In genomic region chr5:93044584-93045370, GRCm38 (mm10) we compare ENCODE assay signal across 8 mouse cellular contexts. TPM values are rescaled to one million over a fixed set of nuclear protein-coding genes. Genes with fewer than 3 reads are reported as not detected.
DNase-seq lines count a peak whose midpoint lies in the region; ATAC-seq and TF ChIP-seq lines count a peak whose summit lies in the region.

TSS of gene Sowahb (minus strand) at chr5:93045022.

- no peak for ATAC-seq in erythroblast, adult 5-6 weeks (replicated peaks; ENCODE audit: low FRiP score, poor library complexity, severe bottlenecking)
- peak; percentile 77 for ATAC-seq in forebrain, postnatal 0 days
- peak; percentile 90 for ATAC-seq in liver, embryonic 16.5 days (ENCODE audit: low read depth)
- peak; percentile 59 for ATAC-seq in neural tube, embryonic 12.5 days (ENCODE audit: low FRiP score, low read depth)
- ATAC-seq in monocyte, adult 5-6 weeks (replicated peaks; ENCODE audit: insufficient number of reproducible peaks, low FRiP score, low TSS enrichment, poor library complexity, severe bottlenecking), result no peak

- peaks cover 51% of the 10 kb centered on the region for H3K27me3 ChIP-seq in erythroblast, embryonic 14.5 days (ENCODE audit: control insufficient read depth)
- peaks cover 31% of the 10 kb centered on the region for H3K27me3 ChIP-seq in forebrain, postnatal 0 days (ENCODE audit: insufficient read depth, low read length)
- H3K27me3 ChIP-seq in liver, embryonic 16.5 days (ENCODE audit: control insufficient read depth, insufficient read depth, low read depth, low read length), result peaks cover 37% of the 10 kb centered on the region
- H3K27me3 ChIP-seq in neural tube, embryonic 12.5 days (replicated peaks), result peaks cover 79% of the 10 kb centered on the region

- under 1% methylated on average over 68 of the region's 68 CpGs for WGBS in forebrain, postnatal 0 days
- 1% methylated on average over 65 of the region's 68 CpGs for WGBS in liver, embryonic 16.5 days (ENCODE audit: insufficient replicate concordance)
- WGBS in neural tube, embryonic 12.5 days, result under 1% methylated on average over 68 of the region's 68 CpGs

- peak within 1 kb of the TSS; percentile 94 for H3K4me2 ChIP-seq in forebrain, postnatal 0 days (ENCODE audit: low read depth)
- peak within 1 kb of the TSS; percentile 53 for H3K4me2 ChIP-seq in liver, embryonic 16.5 days (ENCODE audit: low read depth, low read length)
- H3K4me2 ChIP-seq in neural tube, embryonic 12.5 days (replicated peaks), result peak within 1 kb of the TSS; percentile 96

- no peaks in the 10 kb centered on the region for H3K36me3 ChIP-seq in erythroblast, embryonic 14.5 days (ENCODE audit: control insufficient read depth)
- H3K36me3 ChIP-seq in forebrain, postnatal 0 days (ENCODE audit: insufficient read depth), result no peaks in the 10 kb centered on the region
- no peaks in the 10 kb centered on the region for H3K36me3 ChIP-seq in liver, embryonic 16.5 days (ENCODE audit: control insufficient read depth, insufficient read depth)
- H3K36me3 ChIP-seq in neural tube, embryonic 12.5 days, result no peaks in the 10 kb centered on the region

- peak; percentile 88 to 94 for DNase-seq in cerebellum, adult 18-20 months
- DNase-seq in forebrain, postnatal 0 days, result peak; percentile 39
- peak; percentile 91 for DNase-seq in kidney, adult 9 months

- H3K9me3 ChIP-seq in erythroblast, embryonic 14.5 days (ENCODE audit: control insufficient read depth, low read length), result no peaks in the 10 kb centered on the region; the same call in 1 of the 2 replicates
- H3K9me3 ChIP-seq in forebrain, postnatal 0 days (ENCODE audit: low read length), result no peaks in the 10 kb centered on the region
- H3K9me3 ChIP-seq in liver, embryonic 16.5 days (replicated peaks; ENCODE audit: control insufficient read depth, low read length), result no peaks in the 10 kb centered on the region
- H3K9me3 ChIP-seq in neural tube, embryonic 12.5 days, result no peaks in the 10 kb centered on the region

- TF ChIP-seq CTCF in forebrain, postnatal 0 days (IDR thresholded peaks at IDR 0.05; ENCODE audit: low read depth), result no peak

- no peaks in the 10 kb centered on the region for H3K4me1 ChIP-seq in erythroblast, embryonic 14.5 days (ENCODE audit: control insufficient read depth)
- H3K4me1 ChIP-seq in forebrain, postnatal 0 days (ENCODE audit: insufficient read depth), result peaks cover 13% of the 10 kb centered on the region
- H3K4me1 ChIP-seq in liver, embryonic 16.5 days (ENCODE audit: control insufficient read depth, low read depth, low read length), result no peaks in the 10 kb centered on the region; the same call in none of the 2 replicates
- H3K4me1 ChIP-seq in neural tube, embryonic 12.5 days, result peaks cover 19% of the 10 kb centered on the region

- no peak within 1 kb of the TSS for H3K27ac ChIP-seq in forebrain, postnatal 0 days (ENCODE audit: low read depth, low read length)
- H3K27ac ChIP-seq in liver, embryonic 16.5 days (ENCODE audit: low read length), result peak within 1 kb of the TSS; percentile 24; the same call in 1 of the 2 replicates
- H3K27ac ChIP-seq in neural tube, embryonic 12.5 days, result no peak within 1 kb of the TSS

- peak within 1 kb of the TSS; percentile 33 for H3K9ac ChIP-seq in forebrain, postnatal 0 days
- peak within 1 kb of the TSS; percentile 44 for H3K9ac ChIP-seq in liver, embryonic 16.5 days (ENCODE audit: low read depth, low read length)
- peak within 1 kb of the TSS; percentile 35; the same call in 1 of the 2 replicates for H3K9ac ChIP-seq in neural tube, embryonic 12.5 days

- peak within 1 kb of the TSS; percentile 52 for H3K4me3 ChIP-seq in erythroblast, embryonic 14.5 days (replicated peaks)
- H3K4me3 ChIP-seq in forebrain, postnatal 0 days (ENCODE audit: low read depth, low read length), result peak within 1 kb of the TSS; percentile 49
- peak within 1 kb of the TSS; percentile 60 for H3K4me3 ChIP-seq in liver, embryonic 16.5 days (ENCODE audit: low read depth, low read length)
- H3K4me3 ChIP-seq in neural tube, embryonic 12.5 days, result peak within 1 kb of the TSS; percentile 48

RNA-seq across cellular contexts. Expression of gene Sowahb, which starts in this region (rescaled TPM):
- polyA plus RNA-seq in erythroblast, embryonic 14.5 days (2012), result 0.01 TPM in 1 of 2 replicates, not detected in the other
- total RNA-seq in erythroblast, adult 5-6 weeks (2015; ENCODE audit: low replicate concordance), result not detected in 2 replicates
- total RNA-seq in erythroblast, adult 5-6 weeks (2017; ENCODE audit: low replicate concordance), result not detected in 2 replicates
- total RNA-seq in forebrain, postnatal 0 days (2014; rRNA removed), result 0.10 and 0.46 TPM in 2 replicates
- polyA plus RNA-seq in forebrain, postnatal 0 days (2015; fragmentation: Nextera tagmentation; extraction: Ambion mirVana), result 0.10 and 0.12 TPM in 2 replicates
- 1.1 and 1.4 TPM in 2 replicates for polyA plus RNA-seq in liver, embryonic 16.5 days (2015; fragmentation: Nextera tagmentation; extraction: Ambion mirVana)
- polyA plus RNA-seq in neural tube, embryonic 12.5 days (2016; fragmentation: Nextera tagmentation; extraction: Ambion mirVana), result 0.10 TPM in 1 of 2 replicates, not detected in the other
- not detected in 3 replicates for total RNA-seq in monocyte, adult 5-6 weeks (2017)

Comparison
In these comparisons a context has a peak if more than half of its experiments do, and no peak if none do; other contexts are left out.
1. Peak in DNase-seq, ATAC-seq, H3K4me3 ChIP-seq, H3K9ac ChIP-seq and H3K4me2 ChIP-seq in forebrain, postnatal 0 days; RNA of the gene not detected or under 1 TPM.
2. Peak in ATAC-seq, H3K4me3 ChIP-seq, H3K9ac ChIP-seq and H3K4me2 ChIP-seq in neural tube, embryonic 12.5 days; RNA of the gene not detected or under 1 TPM.
3. DNase-seq: peak in every context shown above with its lines; median percentile 91 in cerebellum, adult 18-20 months; 91 in kidney, adult 9 months; 39 in forebrain, postnatal 0 days.